Mouse (Mus musculus) gastrocnemius, postnatal 10 days (tissue): ENCODE measurements around the gene Hoxd4. TPM values are rescaled to one million over a fixed set of nuclear protein-coding genes. Genes with fewer than 3 reads are reported as not detected.

Experiments used
- DNase-seq: peaks from one replicate; pipeline ENCODE4 v3.0.0; 2021; ENCODE audit warnings: mixed read lengths
- total RNA-seq, 2 experiments: library from RNA; stranded (reverse); gene quantifications; 2 replicates each; pipeline ENCODE4 v1.2.3; 2021

The Hoxd4 gene
- total RNA-seq, 2 experiments from 2014 or later, result 2.1 to 4.8 TPM

GRCm38 (mm10) chr2:74727640-74728302 is 16.0 kb downstream of the Hoxd4 start:
- no peak for DNase-seq

GRCm38 (mm10) chr2:74728303-74728680 is 16.6 kb downstream of the Hoxd4 start:
- no peak for DNase-seq

GRCm38 (mm10) chr2:74730331-74730730 is 18.6 kb downstream of the Hoxd4 start:
- DNase-seq, result no peak

GRCm38 (mm10) chr2:74731055-74731454 is 19.3 kb downstream of the Hoxd4 start:
- DNase-seq, result no peak

- DNase-seq, result no peak
These were observed 20.2 kb downstream of the Hoxd4 start for GRCm38 (mm10) chr2:74731799-74732512.

GRCm38 (mm10) chr2:74732513-74733316 is 21.0 kb downstream of the Hoxd4 start:
- DNase-seq, result no peak

GRCm38 (mm10) chr2:74733317-74733661 is 21.6 kb downstream of the Hoxd4 start:
- no peak for DNase-seq

GRCm38 (mm10) chr2:74733765-74734164 is 22.0 kb downstream of the Hoxd4 start:
- DNase-seq, result no peak

GRCm38 (mm10) chr2:74734451-74734850 is 22.7 kb downstream of the Hoxd4 start:
- no peak for DNase-seq

GRCm38 (mm10) chr2:74734996-74735811 is 23.5 kb downstream of the Hoxd4 start:
- no peak for DNase-seq

GRCm38 (mm10) chr2:74735851-74736687 is 24.3 kb downstream of the Hoxd4 start:
- no peak for DNase-seq

GRCm38 (mm10) chr2:74736688-74737577 is 25.2 kb downstream of the Hoxd4 start:
- DNase-seq, result no peak

GRCm38 (mm10) chr2:74737578-74738070 is 25.9 kb downstream of the Hoxd4 start:
- DNase-seq, result no peak

- DNase-seq, result no peak
These were observed 27.1 kb downstream of the Hoxd4 start for GRCm38 (mm10) chr2:74738623-74739475.

GRCm38 (mm10) chr2:74739476-74739800 is 27.7 kb downstream of the Hoxd4 start:
- no peak for DNase-seq

GRCm38 (mm10) chr2:74739869-74740268 is 28.1 kb downstream of the Hoxd4 start:
- no peak for DNase-seq

- no peak for DNase-seq
These were observed 28.8 kb downstream of the Hoxd4 start for GRCm38 (mm10) chr2:74740311-74741091.

GRCm38 (mm10) chr2:74741252-74741978 is 29.7 kb downstream of the Hoxd4 start:
- no peak for DNase-seq
